Mouse (Mus musculus) induced T-regulatory cell, adult 2 months (primary cell): ENCODE results near the gene Tmem131l.
A peak's percentile ranks its signal among the peaks of the same experiment; 100 is the strongest.

Experiments used
- DNase-seq: peaks from one replicate; pipeline ENCODE4 v3.0.0-alpha.2; 2012; ENCODE audit warnings: low read depth

The Tmem131l gene

DNA sequence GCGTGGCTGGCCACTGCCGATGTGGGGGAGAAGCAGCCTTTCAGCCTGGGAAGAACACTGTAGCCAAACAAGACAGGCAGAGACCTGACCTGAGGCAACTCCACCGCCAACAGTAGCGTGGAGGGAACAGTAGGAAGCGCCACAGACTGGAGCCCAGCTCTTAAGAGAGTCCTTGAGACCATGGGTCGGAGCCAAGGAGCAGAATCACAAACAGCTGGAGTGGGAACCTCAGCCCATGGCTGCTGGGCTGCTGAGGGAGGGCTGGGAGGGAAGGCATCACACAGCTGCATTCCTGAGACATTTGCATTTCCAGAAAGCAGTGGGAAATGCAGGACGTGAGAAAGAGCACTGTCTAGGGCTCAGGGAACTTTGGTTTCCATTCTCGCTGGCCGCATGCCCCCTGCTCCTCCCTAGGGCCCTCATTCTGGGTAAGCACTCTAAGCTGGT lies 8.8 kb upstream of the Tmem131l start:
- no peak for DNase-seq

- peak; percentile 77 for DNase-seq
Measured at GRCm38 (mm10) chr3:84046206-84046605, 6.2 kb upstream of the Tmem131l start.

DNA sequence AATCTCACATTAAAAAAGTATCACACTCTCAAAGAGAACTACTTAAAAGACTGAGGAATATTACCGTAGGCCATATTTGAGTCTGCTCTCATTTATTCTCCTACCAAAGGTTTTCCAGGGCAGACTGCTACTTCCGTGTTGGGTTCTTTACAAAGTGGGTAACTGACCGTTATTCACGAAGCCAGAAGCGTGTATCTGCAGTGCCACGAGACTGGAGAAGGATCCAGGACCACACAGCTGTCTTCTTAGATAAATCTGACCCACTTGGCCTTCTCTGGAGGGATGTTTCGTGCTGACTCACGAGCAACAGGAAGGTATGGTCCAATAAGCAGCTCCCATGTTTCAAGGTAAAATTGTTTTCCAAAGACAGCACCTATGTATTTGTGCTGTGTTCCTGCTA lies 1.8 kb upstream of the Tmem131l start:
- DNase-seq, result no peak

GRCm38 (mm10) chr3:84040476-84041082 lies 604 bp upstream of the Tmem131l start:
- DNase-seq, result peak; percentile 87

DNA sequence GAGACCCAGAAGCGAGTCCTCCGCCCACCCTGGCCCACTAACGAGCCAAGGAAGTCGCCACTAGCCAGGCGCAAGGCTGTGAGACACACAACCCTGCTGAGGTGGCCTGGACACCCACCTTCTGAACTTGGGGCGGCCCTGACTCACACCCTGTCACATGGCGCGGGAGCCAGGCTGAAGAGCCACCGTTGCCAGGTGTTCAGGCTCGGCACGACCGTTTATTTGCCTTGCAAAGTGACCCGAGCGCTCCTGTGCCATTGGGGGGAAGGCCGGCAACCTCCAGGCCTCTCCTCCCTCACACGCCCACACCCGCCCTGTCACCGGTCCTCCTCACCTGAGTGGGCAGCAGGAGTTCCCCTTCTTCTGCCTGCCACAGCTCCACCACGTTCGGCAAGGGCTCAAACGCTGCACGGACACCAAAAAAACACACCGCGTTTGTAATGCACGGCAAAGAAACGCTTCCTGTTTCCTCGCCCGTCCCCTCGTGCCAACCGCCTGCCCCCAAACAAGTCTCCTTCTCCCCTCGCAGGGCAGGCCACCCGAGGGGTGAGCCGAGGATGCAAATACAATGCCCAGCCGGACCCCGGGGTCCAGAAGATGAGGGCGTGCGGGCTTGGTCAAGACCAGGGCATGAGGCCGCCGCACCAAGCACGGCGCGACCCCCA lies 862 bp downstream of the Tmem131l start:
- DNase-seq, result peak; percentile 75

DNA sequence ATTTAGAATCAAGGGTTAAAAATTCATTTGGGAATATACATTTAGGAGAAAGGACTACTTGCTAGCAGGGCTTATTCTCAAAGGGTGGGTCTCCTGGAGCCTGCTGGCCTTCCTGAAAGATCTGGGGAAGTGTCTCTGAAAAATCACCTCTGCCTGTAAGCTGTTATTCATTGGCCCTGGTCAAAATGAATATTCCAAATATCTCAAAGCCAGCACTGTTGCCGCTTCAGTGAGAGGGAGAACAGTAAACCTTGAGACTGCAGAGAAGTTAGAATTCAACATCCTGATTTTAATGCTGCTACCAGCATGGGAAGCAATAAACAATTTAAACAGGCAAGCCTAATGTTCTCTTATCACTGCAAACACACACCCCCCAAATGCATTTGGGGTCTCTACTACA lies 1.8 kb downstream of the Tmem131l start:
- no peak for DNase-seq

- DNase-seq, result no peak
Measured at GRCm38 (mm10) chr3:84037536-84037935, 2.4 kb downstream of the Tmem131l start.

DNA sequence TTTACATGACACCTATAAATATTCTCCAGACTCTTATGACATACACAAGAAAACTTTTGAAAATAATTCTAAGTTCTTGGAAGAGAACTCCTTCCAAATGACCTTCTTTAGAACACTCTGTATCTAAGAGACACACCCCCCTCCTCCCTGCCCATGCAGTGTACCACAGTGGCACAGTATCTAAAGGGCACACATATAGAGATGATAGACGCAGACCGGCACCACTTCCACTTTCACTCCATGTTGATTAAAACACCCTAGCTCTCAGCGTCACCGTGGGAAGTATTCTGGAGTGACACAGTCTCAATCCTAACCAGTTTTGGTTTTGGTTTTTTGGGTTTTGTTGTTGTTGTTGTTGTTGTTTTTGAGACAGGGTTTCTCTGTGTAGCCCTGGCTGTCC lies 3.1 kb downstream of the Tmem131l start:
- DNase-seq, result peak; percentile 77

GRCm38 (mm10) chr3:84035728-84036364 lies 4.1 kb downstream of the Tmem131l start:
- peak; percentile 42 for DNase-seq

DNA sequence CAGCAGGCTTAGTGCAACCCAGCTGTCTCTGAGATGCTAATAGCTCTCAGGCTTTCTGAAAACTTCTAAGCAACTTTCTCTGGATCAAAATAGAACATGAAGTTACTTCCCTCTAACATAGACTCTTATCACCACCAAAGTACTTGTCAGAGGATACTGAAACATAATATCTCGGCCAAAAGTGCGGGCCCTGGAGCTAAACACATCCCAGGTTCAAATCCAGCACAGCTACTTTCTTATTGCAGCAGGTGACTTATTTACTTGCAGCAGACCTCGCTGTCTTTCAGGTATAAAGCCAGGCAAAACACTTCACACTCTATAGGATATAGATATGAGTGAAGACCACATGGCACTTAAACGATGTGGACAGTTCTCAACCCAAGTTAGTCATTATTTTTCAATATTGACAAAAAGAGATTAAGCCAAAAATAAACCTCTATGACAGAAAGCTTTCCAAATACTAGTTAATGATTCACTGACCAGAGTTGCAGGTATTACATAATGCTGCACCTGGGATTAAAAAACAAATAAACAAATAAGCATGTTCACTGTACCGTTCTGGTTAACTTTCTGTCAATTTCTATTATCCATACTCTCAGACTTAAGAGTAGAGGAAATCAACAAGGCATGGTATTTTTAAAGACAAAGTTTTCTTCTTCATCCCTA lies 5.7 kb downstream of the Tmem131l start:
- no peak for DNase-seq

GRCm38 (mm10) chr3:84032933-84033730 lies 6.8 kb downstream of the Tmem131l start:
- DNase-seq, result no peak

DNA sequence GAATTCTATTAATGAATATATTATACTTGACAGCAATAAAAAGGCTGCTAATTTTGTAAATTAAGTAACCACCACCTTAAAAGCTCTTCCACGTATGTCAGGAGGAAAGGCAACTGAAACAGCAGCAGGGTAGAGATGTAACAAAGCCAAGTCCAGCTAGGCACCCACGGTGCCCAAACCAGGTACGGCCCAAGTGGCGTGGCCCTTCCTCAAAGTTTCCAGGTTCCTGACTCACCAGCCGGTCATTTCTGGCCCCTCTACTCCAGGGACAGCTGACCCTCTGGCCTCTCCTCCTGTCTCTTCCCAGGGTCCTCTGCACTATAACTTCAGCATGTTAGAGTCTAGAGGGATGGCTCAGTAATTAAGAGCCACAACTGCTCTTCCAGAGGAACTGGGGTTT lies 7.6 kb downstream of the Tmem131l start:
- DNase-seq, result no peak

DNA sequence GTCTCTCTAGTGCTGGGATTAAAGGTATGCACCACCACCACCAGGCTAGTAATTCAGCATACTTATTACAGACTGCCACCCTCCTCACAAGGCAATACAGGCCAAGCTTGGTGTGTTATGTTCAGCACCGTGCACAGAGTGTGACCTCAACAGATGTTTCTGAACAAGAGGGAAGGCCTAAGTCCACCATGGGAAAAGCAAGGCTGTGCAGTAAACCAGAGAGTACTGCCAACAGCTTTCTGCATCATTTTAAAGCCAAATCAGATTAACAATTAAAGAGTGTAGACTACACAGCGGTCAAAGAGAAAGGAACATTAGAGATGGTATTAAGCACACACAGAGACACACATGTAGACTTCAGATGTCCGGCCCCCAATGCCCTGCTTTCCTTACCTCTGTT lies 8.8 kb downstream of the Tmem131l start:
- no peak for DNase-seq

GRCm38 (mm10) chr3:84028968-84029367 lies 11.0 kb downstream of the Tmem131l start:
- no peak for DNase-seq

DNA sequence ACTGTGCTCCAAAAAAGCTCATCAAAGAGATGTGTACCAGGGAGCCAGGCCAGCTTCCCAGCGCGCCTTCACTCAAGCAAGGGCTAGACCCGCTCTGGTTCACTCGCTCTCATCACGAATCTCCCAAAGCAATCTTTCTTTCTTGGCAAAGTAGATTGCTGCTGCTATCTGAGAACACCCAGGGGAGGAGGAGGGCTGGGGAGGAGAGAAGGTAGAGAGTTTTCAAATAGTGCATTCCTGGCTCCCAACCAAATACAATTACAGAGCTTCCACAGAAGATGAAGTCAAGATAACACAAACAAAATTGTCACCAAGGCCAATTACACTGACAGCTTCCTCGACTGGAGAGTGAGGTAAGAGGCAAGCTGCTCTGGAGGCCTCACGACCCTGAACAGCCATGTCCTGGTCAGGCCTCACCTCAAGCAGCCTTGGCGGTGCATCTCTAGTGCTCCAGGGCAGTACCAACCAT lies 12.2 kb downstream of the Tmem131l start:
- no peak for DNase-seq

- DNase-seq, result no peak
Measured at GRCm38 (mm10) chr3:84024512-84025072, 15.4 kb downstream of the Tmem131l start.

DNA sequence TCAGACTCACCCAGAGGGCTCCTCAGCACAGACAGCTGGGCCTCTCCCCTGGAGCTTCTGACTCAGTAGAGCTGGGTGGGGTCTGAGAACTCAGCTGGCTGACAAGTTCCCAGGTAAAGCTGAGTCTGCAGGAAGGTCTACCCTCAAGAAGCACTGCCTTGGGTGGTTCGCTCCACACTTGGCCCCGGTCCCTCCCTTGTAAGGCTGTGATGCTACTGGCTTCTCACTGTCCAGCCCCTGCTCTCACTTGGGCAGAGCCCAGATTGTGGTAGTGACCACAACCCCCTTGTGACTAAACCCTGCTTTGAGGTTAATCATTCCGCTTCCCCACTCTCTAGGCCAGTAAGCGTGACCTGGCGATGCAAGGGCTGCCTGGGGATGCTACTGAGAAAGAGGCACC lies 17.3 kb downstream of the Tmem131l start:
- peak; percentile 49 for DNase-seq

GRCm38 (mm10) chr3:84022201-84022584 lies 17.8 kb downstream of the Tmem131l start:
- no peak for DNase-seq

DNA sequence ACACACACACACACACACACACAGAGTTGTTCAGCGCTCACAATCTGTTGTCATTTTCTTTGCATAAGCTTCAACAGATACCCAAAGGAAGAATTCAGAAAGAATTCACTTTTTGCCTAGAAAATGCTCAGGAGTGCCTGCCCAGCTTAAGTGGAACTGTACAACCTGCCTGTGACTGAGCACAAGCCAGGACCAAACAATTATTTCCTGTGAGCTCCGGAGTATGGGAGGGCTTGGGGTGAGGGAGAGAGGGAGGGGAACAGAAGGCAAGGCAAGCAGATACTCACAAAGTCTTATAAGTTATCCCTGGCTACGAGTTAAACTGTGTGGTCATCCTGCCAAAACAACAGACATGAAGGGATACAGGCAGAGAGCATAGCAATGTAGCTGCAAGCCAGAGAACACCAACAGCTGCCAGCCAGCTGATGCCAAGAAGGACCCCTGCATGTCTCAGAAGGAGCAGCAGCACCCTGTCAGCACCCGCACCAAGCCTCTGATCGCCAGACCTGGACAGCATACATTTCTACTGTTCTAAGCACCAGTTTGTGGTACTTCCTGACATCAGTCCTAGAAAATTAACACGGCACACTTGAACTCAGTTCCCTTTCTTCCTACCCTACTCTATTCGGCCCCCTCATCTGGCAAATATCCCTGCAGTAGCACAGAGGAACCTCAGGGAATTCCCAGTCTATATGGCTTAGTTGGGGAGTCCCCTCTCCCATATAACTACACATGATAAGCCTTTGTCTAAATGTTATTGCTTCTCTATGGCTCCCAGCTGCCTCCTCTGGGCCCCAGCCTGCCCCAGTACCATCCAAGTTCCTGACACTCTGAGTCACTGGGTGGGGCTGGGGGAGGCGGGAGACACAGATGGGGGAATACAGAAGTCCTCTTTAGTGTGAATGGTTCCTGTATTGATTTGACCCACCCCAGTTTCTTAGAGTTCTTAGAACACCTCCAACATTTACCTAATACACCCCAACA lies 18.5 kb downstream of the Tmem131l start:
- no peak for DNase-seq

DNA sequence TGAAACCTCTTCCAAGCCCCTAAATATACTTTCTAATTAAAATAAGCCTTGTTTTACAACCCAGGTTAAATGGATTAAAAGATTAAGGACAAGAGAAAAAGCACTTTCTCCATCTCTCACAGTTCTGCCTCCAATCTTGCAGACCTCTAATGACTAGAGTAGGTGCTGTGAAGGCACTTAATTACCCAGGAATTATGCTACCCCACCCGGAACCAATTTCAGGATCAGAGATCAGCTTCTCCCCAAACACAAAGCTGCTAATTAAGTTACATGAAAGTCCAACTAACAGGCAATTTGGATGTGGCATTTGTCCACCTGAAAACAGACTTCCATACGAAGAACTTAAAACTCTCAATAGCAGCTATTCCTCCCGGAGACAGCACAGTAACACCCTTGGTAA lies 19.4 kb downstream of the Tmem131l start:
- DNase-seq, result no peak
